31 mouse cellular contexts compared by ENCODE assay signal in genomic region chr8:97461478-97461877, GRCm38 (mm10).
"Had no signal": no experiment of that assay in that cellular context is flagged by ENCODE, and none has a peak within 500 bp of the region (broad histone marks: within the 10 kb centered on the region; RNA-seq: fewer than 3 reads in every experiment).

No protein-coding gene starts in this region.

- H3K4me3 ChIP-seq: heart, embryonic 10.5 days; heart, embryonic 12.5 days; heart, embryonic 13.5 days; heart, embryonic 15.5 days; hindbrain, embryonic 10.5 days; hindbrain, embryonic 12.5 days; hindbrain, embryonic 13.5 days; hindbrain, embryonic 15.5 days; intestine, embryonic 15.5 days; kidney, embryonic 15.5 days; layer of hippocampus, adult 2 months; left cerebral cortex, adult 2 months had no signal

- H3K27ac ChIP-seq: heart, embryonic 10.5 days; heart, embryonic 13.5 days; heart, embryonic 15.5 days; hindbrain, embryonic 10.5 days; hindbrain, embryonic 12.5 days; hindbrain, embryonic 13.5 days; hindbrain, embryonic 14.5 days; hindbrain, embryonic 15.5 days; hindbrain, postnatal 0 days; intestine, embryonic 15.5 days; kidney, embryonic 15.5 days; kidney, postnatal 0 days; layer of hippocampus, adult 2 months; left cerebral cortex, adult 2 months had no signal

- H3K9ac ChIP-seq: heart, embryonic 12.5 days; heart, embryonic 13.5 days; heart, embryonic 15.5 days; hindbrain, embryonic 12.5 days; hindbrain, embryonic 13.5 days; hindbrain, embryonic 14.5 days; hindbrain, embryonic 15.5 days; intestine, embryonic 15.5 days; kidney, embryonic 15.5 days had no signal

- H3K4me1 ChIP-seq: heart, embryonic 10.5 days; heart, embryonic 12.5 days; heart, embryonic 13.5 days; heart, embryonic 15.5 days; hindbrain, embryonic 10.5 days; hindbrain, embryonic 12.5 days; hindbrain, embryonic 13.5 days; hindbrain, embryonic 15.5 days; intestine, embryonic 15.5 days; kidney, embryonic 15.5 days had no signal

- H3K27me3 ChIP-seq: heart, embryonic 12.5 days; heart, embryonic 13.5 days; heart, embryonic 15.5 days; hindbrain, embryonic 12.5 days; hindbrain, embryonic 13.5 days; hindbrain, embryonic 15.5 days; intestine, embryonic 15.5 days; kidney, embryonic 15.5 days had no signal

- H3K9me3 ChIP-seq: heart, embryonic 10.5 days; heart, embryonic 12.5 days; heart, embryonic 13.5 days; heart, embryonic 15.5 days; hindbrain, embryonic 10.5 days; hindbrain, embryonic 12.5 days; hindbrain, embryonic 13.5 days; hindbrain, embryonic 15.5 days; intestine, embryonic 15.5 days; kidney, embryonic 15.5 days had no signal

- DNase-seq: heart, postnatal 10 days; heart, postnatal 14 days; heart, postnatal 36 days; heart, postnatal 4 days; kidney, adult 11 months; kidney, adult 18-20 months; kidney, adult 2 months; kidney, adult 8-10 months; kidney, adult 9 months; kidney, postnatal 10 days; kidney, postnatal 14 days; kidney, postnatal 25 days; kidney, postnatal 36 days; kidney, postnatal 4 days; layer of hippocampus, adult 9-11 months; layer of hippocampus, postnatal 36 days had no signal

- H3K36me3 ChIP-seq: heart, embryonic 10.5 days; heart, embryonic 12.5 days; heart, embryonic 13.5 days; heart, embryonic 15.5 days; hindbrain, embryonic 10.5 days; hindbrain, embryonic 12.5 days; hindbrain, embryonic 13.5 days; hindbrain, embryonic 15.5 days; intestine, embryonic 15.5 days; kidney, embryonic 15.5 days had no signal
